Mouse (Mus musculus) heart, adult 2 months (tissue): ENCODE measurements around the gene Cxcr5. TPM values are rescaled to one million over a fixed set of nuclear protein-coding genes. Genes with fewer than 3 reads are reported as not detected.

Experiments used
- DNase-seq, 2 experiments: peaks; one replicate each; pipeline ENCODE4 v3.0.0; 2021
- H3K27ac ChIP-seq: fragments of 200-600 bp; 2 replicates; pipeline ENCODE4 v1.8.1; 2022
- H3K27me3 ChIP-seq: fragments of 200-500 bp; 2 replicates; pipeline ENCODE4 v1.6.1; 2012; ENCODE audit warnings: mild to moderate bottlenecking, low read length, inconsistent platforms, mixed read lengths; ENCODE audit not compliant: control insufficient read depth, insufficient read depth
- H3K36me3 ChIP-seq: fragments of 200-500 bp; 2 replicates; pipeline ENCODE4 v1.6.1; 2012; ENCODE audit warnings: low read length, inconsistent platforms; ENCODE audit not compliant: control insufficient read depth, insufficient read depth
- H3K4me1 ChIP-seq: fragments of 200-500 bp; 2 replicates; pipeline ENCODE4 v1.6.1; 2011; ENCODE audit warnings: low read length; ENCODE audit not compliant: control insufficient read depth, insufficient read depth
- H3K4me3 ChIP-seq: fragments of 200-600 bp; 2 replicates; pipeline ENCODE4 v1.8.1; 2022
- H3K79me2 ChIP-seq: fragments of 200-500 bp; replicated peaks from 2 replicates; pipeline ENCODE4 v1.6.1; 2012; ENCODE audit warnings: mild to moderate bottlenecking, inconsistent platforms, low read length, moderate library complexity, mixed read lengths; ENCODE audit not compliant: control insufficient read depth, insufficient read depth
- H3K9ac ChIP-seq: fragments of 200-500 bp; 2 replicates; pipeline ENCODE4 v1.6.1; 2012; ENCODE audit warnings: low read depth, mild to moderate bottlenecking, control low read depth, inconsistent platforms, low read length, mixed read lengths
- CTCF ChIP-seq: fragments of 200-600 bp; IDR thresholded peaks from 2 replicates; pipeline ENCODE4 v1.8.1; 2022; ENCODE audit warnings: antibody characterized with exemption, mild to moderate bottlenecking, moderate library complexity
- EP300 ChIP-seq: fragments of 200-500 bp; IDR thresholded peaks from 2 replicates; pipeline ENCODE4 v1.6.1; 2011; ENCODE audit warnings: low read depth, low read length, control low read depth; ENCODE audit not compliant: insufficient read depth
- POLR2A ChIP-seq: fragments of 200-500 bp; IDR thresholded peaks from 2 replicates; pipeline ENCODE4 v1.6.1; 2011; ENCODE audit warnings: mild to moderate bottlenecking, low read depth, low read length, control low read depth; ENCODE audit not compliant: insufficient read depth
- WGBS: fragments of 180-500 bp; shearing (Covaris S2); methylation state at CpG from one replicate; pipeline ENCODE4 v1.1.7; 2018; 5-methylcytosine and 5-hydroxymethylcytosine counted together
- intact Hi-C: fragments of 180-260 bp; cut with DNase I; formaldehyde crosslinking; loops from one replicate; pipeline ENCODE4 v1.15.1; 2025
- polyA plus RNA-seq: library from polyadenylated mRNA; depleted of rRNA; stranded (reverse); fragments of >200 nt; gene quantifications from 2 replicates; pipeline ENCODE4 v1.2.3, GENCODE M21; 2012
- total RNA-seq, 2 experiments: library from RNA; stranded (reverse); gene quantifications; 2 replicates each; pipeline ENCODE4 v1.2.3; 2021

Gene Cxcr5
- total and polyA plus RNA-seq, 3 experiments = 0.41 to 1.7 (median 0.42) TPM

- TF ChIP-seq CTCF (no peak), POLR2A (no peak), EP300 (no peak)
- peak overlapping the region; percentile 13; the same call in 1 of the 2 replicates for H3K9ac ChIP-seq
- H3K27me3 ChIP-seq = no peaks in the 10 kb centered on the region
- H3K27ac ChIP-seq = peak overlapping the region; percentile 67
- intact Hi-C loops = no loop called here
- no peaks in the 10 kb centered on the region for H3K79me2 ChIP-seq
- H3K36me3 ChIP-seq = peaks cover 5% of the 10 kb centered on the region
- H3K4me1 ChIP-seq = peaks cover 56% of the 10 kb centered on the region
- H3K4me3 ChIP-seq = no peak overlapping the region; the same call in 1 of the 2 replicates
- 32% methylated on average over 17 of the region's 17 CpGs for WGBS
- DNase-seq = peak; percentile 42 to 45
These were observed 71.3 kb downstream of the Cxcr5 start for GRCm38 (mm10) chr9:44490086-44490967.

- peak; percentile 50 to 56 for DNase-seq
- Histone ChIP-seq H3K4me1 (peaks cover 55% of the 10 kb centered on the region), H3K27me3 (no peaks in the 10 kb centered on the region), H3K27ac (peak overlapping the region; percentile 93), H3K9ac (no peak overlapping the region; the same call in 1 of the 2 replicates), H3K79me2 (no peaks in the 10 kb centered on the region), H3K4me3 (no peak overlapping the region; the same call in 1 of the 2 replicates), H3K36me3 (peaks cover 7% of the 10 kb centered on the region)
- TF ChIP-seq POLR2A (no peak), EP300 (no peak), CTCF (0 out of 2 replicates have a peak, but pooled peaks have one; percentile 6)
- 11% methylated on average over 17 of the region's 17 CpGs for WGBS
- intact Hi-C loops = loop anchor here (5.0 to 10.0 kb wide), 2 partner anchors 243 to 405 kb away; no protein-coding TSS in a partner anchor
These were observed 72.0 kb downstream of the Cxcr5 start for GRCm38 (mm10) chr9:44489651-44490085.

GRCm38 (mm10) chr9:44488855-44489381 is 72.8 kb downstream of the Cxcr5 start:
- DNase-seq = peak; percentile 71 to 80
- H3K4me1 ChIP-seq = peaks cover 54% of the 10 kb centered on the region
- intact Hi-C loops = loop anchor here (5.0 to 10.0 kb wide), 2 partner anchors 243 to 404 kb away; no protein-coding TSS in a partner anchor

GRCm38 (mm10) chr9:44488416-44488815 is 73.3 kb downstream of the Cxcr5 start:
- 20% methylated on average over 8 of the region's 8 CpGs for WGBS
- peak overlapping the region; percentile 23 for H3K4me3 ChIP-seq
- H3K9ac ChIP-seq = peak overlapping the region; percentile 23
- peaks cover 2% of the 10 kb centered on the region for H3K36me3 ChIP-seq
- peak; percentile 53 to 56 for DNase-seq
- H3K79me2 ChIP-seq = no peaks in the 10 kb centered on the region
- TF ChIP-seq CTCF = no peak
- TF ChIP-seq EP300 = no peak
- TF ChIP-seq POLR2A = no peak
- peak overlapping the region; percentile 93 for H3K27ac ChIP-seq
- H3K27me3 ChIP-seq = no peaks in the 10 kb centered on the region
- H3K4me1 ChIP-seq = peaks cover 50% of the 10 kb centered on the region
- intact Hi-C loops = loop anchor here (5.0 to 10.0 kb wide), 2 partner anchors 244 to 404 kb away; no protein-coding TSS in a partner anchor

More at GRCm38 (mm10) chr9:44488855-44489381, 72.8 kb downstream of the Cxcr5 start:
- H3K27ac ChIP-seq = peak overlapping the region; percentile 93
- peak; percentile 55; the same call in 1 of the 2 replicates for TF ChIP-seq EP300
- no peak; the same call in 1 of the 2 replicates for TF ChIP-seq POLR2A
- peak overlapping the region; percentile 49 for H3K9ac ChIP-seq
- H3K36me3 ChIP-seq = peaks cover 7% of the 10 kb centered on the region
- H3K79me2 ChIP-seq = no peaks in the 10 kb centered on the region
- no peaks in the 10 kb centered on the region for H3K27me3 ChIP-seq
- peak overlapping the region; percentile 35; the same call in 1 of the 2 replicates for H3K4me3 ChIP-seq
- WGBS = 3% methylated on average over 5 of the region's 5 CpGs

GRCm38 (mm10) chr9:44487441-44487840 is 74.2 kb downstream of the Cxcr5 start:
- peaks cover 43% of the 10 kb centered on the region for H3K4me1 ChIP-seq
- WGBS = 8% methylated on average over 7 of the region's 7 CpGs
- peak overlapping the region; percentile 12; the same call in 1 of the 2 replicates for H3K9ac ChIP-seq
- peak; percentile 86 to 92 for DNase-seq
- intact Hi-C loops = loop anchor here (1.0 to 10.0 kb wide), 3 partner anchors 11 to 403 kb away; no protein-coding TSS in a partner anchor
- no peaks in the 10 kb centered on the region for H3K27me3 ChIP-seq
- H3K79me2 ChIP-seq = no peaks in the 10 kb centered on the region
- TF ChIP-seq CTCF (no peak), EP300 (peak; percentile 95), POLR2A (peak; percentile 27)
- H3K27ac ChIP-seq = peak overlapping the region; percentile 93
- H3K36me3 ChIP-seq = peaks cover 2% of the 10 kb centered on the region; the same call in 1 of the 2 replicates
- H3K4me3 ChIP-seq = peak overlapping the region; percentile 50
